Mouse (Mus musculus) brain, embryonic 14.5 days (tissue): ENCODE measurements around the gene Slc16a10.

Experiments used
- CTCF ChIP-seq: fragments of 200-500 bp; IDR thresholded peaks from 2 replicates; pipeline ENCODE4 v1.5.1; 2012; ENCODE audit warnings: inconsistent platforms, mild to moderate bottlenecking, moderate library complexity, borderline replicate concordance; ENCODE audit not compliant: insufficient read depth, insufficient read length; ENCODE audit errors: extremely low read depth
- POLR2A ChIP-seq: fragments of 200-500 bp; IDR thresholded peaks from 2 replicates; pipeline ENCODE4 v1.6.1; 2012; ENCODE audit warnings: mild to moderate bottlenecking, inconsistent platforms, borderline replicate concordance; ENCODE audit not compliant: poor library complexity, insufficient read depth, insufficient read length, severe bottlenecking; ENCODE audit errors: extremely low read depth

- TF ChIP-seq CTCF = no peak
- TF ChIP-seq POLR2A = no peak
Measured at GRCm38 (mm10) chr10:40053896-40054295, 88.2 kb downstream of the Slc16a10 start.
